Mouse (Mus musculus): ENCODE results near the gene Pln.
A peak's percentile ranks its signal among the peaks of the same experiment; 100 is the strongest.

Gene Pln

GRCm38 (mm10) chr10:53367265-53367664 is 29.8 kb downstream of the Pln start:
- no peak for DNase-seq

- no peak for DNase-seq
Measured at GRCm38 (mm10) chr10:53373885-53374578, 36.6 kb downstream of the Pln start.

GRCm38 (mm10) chr10:53377096-53377495 is 39.6 kb downstream of the Pln start:
- DNase-seq, result no peak

GRCm38 (mm10) chr10:53378296-53378695 is 40.8 kb downstream of the Pln start:
- DNase-seq, result no peak

- DNase-seq, result peak; percentile 49
Measured at GRCm38 (mm10) chr10:53378981-53379708, 41.7 kb downstream of the Pln start.

- peak; percentile 86 for DNase-seq
Measured at GRCm38 (mm10) chr10:53379709-53380106, 42.2 kb downstream of the Pln start, which contains the start of gene Cep85l. Cep85l (minus strand) TSS chr10:53379947.

- DNase-seq, result no peak
Measured at GRCm38 (mm10) chr10:53382696-53383365, 45.4 kb downstream of the Pln start.

GRCm38 (mm10) chr10:53384896-53385295 is 47.4 kb downstream of the Pln start:
- DNase-seq, result no peak

GRCm38 (mm10) chr10:53385438-53385837 is 48.0 kb downstream of the Pln start:
- no peak for DNase-seq

- DNase-seq, result no peak
Measured at GRCm38 (mm10) chr10:53388227-53388920, 50.9 kb downstream of the Pln start.

GRCm38 (mm10) chr10:53394923-53395629 is 57.6 kb downstream of the Pln start:
- DNase-seq, result no peak

Measured in right cerebral cortex, postnatal 4 days (tissue).